10 mouse cellular contexts compared by ENCODE assay signal in the genomic region with DNA sequence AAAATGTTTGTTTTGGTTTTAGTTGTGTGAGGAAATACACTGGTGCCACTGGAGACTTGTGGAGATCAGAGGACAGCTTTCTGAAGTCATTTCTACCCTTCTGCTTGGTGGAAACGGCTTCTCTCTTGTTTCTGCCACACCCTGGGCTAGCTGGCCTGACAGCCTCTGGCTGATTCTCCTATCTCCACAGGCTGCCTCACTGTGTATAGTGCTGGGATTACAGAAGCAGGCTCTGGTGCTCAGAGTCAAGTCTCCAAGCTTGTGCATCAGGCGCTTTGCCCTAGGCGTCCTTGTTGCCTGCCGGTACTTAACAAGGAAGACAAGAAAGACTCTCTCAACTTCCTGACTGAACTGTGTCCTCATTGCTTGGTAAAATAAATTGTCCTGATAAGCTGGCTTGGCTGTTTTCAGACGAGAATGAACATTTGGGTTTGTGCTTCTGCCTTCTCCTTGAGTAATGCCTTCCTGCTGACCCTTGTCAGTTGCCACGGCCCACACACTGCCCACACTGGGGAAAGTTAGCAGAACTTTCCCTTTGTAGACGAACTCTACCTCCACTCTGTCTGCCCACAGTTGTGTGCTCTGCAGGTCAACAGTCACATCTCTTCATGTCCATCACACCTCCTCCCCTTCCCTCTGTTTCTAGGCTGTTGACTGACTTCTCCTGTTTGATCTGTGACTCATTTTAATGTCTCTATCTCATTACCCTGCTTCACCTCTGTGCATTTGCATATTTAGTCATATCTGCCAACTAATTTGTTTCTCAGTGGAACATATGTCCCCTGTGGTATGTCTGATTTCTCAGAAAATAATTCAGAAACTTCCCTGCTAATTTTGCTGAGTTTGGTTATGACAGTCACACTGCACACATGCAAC. TPM values are rescaled to one million over a fixed set of nuclear protein-coding genes. Genes with fewer than 3 reads are reported as not detected.
DNase-seq lines count a peak whose midpoint lies in the region; ATAC-seq and TF ChIP-seq lines count a peak whose summit lies in the region.
"Had no signal": no experiment of that assay in that cellular context is flagged by ENCODE, and none has a peak within 500 bp of the region (broad histone marks: within the 10 kb centered on the region; RNA-seq: fewer than 3 reads in every experiment).

No protein-coding gene starts in this region.

- peak overlapping the region; percentile 54 for H3K4me2 ChIP-seq in heart, postnatal 0 days (ENCODE audit: low read depth, low read length)
- H3K4me2 ChIP-seq in liver, embryonic 14.5 days (ENCODE audit: low read depth) = 0 out of 2 replicates have a peak overlapping the region, but pooled peaks have one; percentile 13
- peak overlapping the region; percentile 4 for H3K4me2 ChIP-seq in stomach, postnatal 0 days (replicated peaks; ENCODE audit: low read depth)

- H3K4me3 ChIP-seq in spleen, adult 2 months (ENCODE audit: extremely low read depth, insufficient read depth, insufficient read length) = peak overlapping the region; percentile 72
- H3K4me3 ChIP-seq in heart, postnatal 0 days (ENCODE audit: low read depth, low read length) = peak overlapping the region; percentile 40
- H3K4me3 ChIP-seq in liver, embryonic 14.5 days (ENCODE audit: insufficient read depth in 1 of 2, low read depth in 2 of 2, low read length in 2 of 2) = no peak overlapping the region
- no peak overlapping the region for H3K4me3 ChIP-seq in stomach, postnatal 0 days (ENCODE audit: low read depth, low read length)

- no peak for TF ChIP-seq EP300 in heart, postnatal 0 days (IDR thresholded peaks at IDR 0.05; ENCODE audit: low read depth)
- no peak for TF ChIP-seq EP300 in liver, embryonic 14.5 days (IDR thresholded peaks at IDR 0.05; ENCODE audit: low read depth)
- TF ChIP-seq EP300 in stomach, postnatal 0 days (optimal IDR thresholded peaks at IDR 0.05) = no peak

- H3K4me1 ChIP-seq in spleen, adult 2 months (ENCODE audit: control insufficient read depth, insufficient read depth, insufficient read length) = peaks cover 16% of the 10 kb centered on the region
- peaks cover 5% of the 10 kb centered on the region; the same call in 1 of the 2 replicates for H3K4me1 ChIP-seq in heart, postnatal 0 days (ENCODE audit: control insufficient read depth, insufficient read depth)
- H3K4me1 ChIP-seq in liver, embryonic 14.5 days (replicated peaks; ENCODE audit: control insufficient read depth in 2 of 2, insufficient read depth in 2 of 2, low read length in 1 of 2) = peaks cover 0 to 12% of the 10 kb centered on the region in 2 experiments; a peak in 2 of 4 replicates
- H3K4me1 ChIP-seq in stomach, postnatal 0 days (replicated peaks; ENCODE audit: control insufficient read depth, insufficient read depth) = no peaks in the 10 kb centered on the region; the same call in 1 of the 2 replicates

- H3K36me3 ChIP-seq in spleen, adult 2 months (ENCODE audit: control insufficient read depth, insufficient read depth, low read length) = peaks cover 10% of the 10 kb centered on the region
- no peaks in the 10 kb centered on the region for H3K36me3 ChIP-seq in heart, postnatal 0 days (replicated peaks; ENCODE audit: control insufficient read depth, insufficient read depth, low read length)
- no peaks in the 10 kb centered on the region for H3K36me3 ChIP-seq in liver, embryonic 14.5 days (replicated peaks; ENCODE audit: control insufficient read depth, insufficient read depth, low read depth)
- no peaks in the 10 kb centered on the region for H3K36me3 ChIP-seq in stomach, postnatal 0 days (ENCODE audit: control insufficient read depth, insufficient read depth, low read length)

- WGBS in spleen, adult 2 months = 13% methylated on average over 7 of the region's 7 CpGs
- 32% methylated on average over 7 of the region's 7 CpGs for WGBS in heart, postnatal 0 days
- 26% methylated on average over 7 of the region's 7 CpGs for WGBS in liver, embryonic 14.5 days (ENCODE audit: insufficient replicate concordance)
- WGBS in stomach, postnatal 0 days = 35% methylated on average over 7 of the region's 7 CpGs

- peak in 1 of 2 experiments; percentile 33 for DNase-seq in spleen, adult 2 months (ENCODE audit: low read depth in 1 of 2, low spot score in 2 of 2)
- DNase-seq in spleen, postnatal 4 days (ENCODE audit: low spot score in 2 of 2) = no peak
- DNase-seq in heart, postnatal 0 days (ENCODE audit: low spot score) = no peak
- DNase-seq in liver, embryonic 14.5 days (ENCODE audit: low read depth in 3 of 3, low spot score in 3 of 3) = no peak
- DNase-seq in stomach, postnatal 0 days (ENCODE audit: low spot score) = no peak
- DNase-seq in neural tube, embryonic 10.5 days (ENCODE audit: extremely low spot score, low spot score) = no peak
- no peak for DNase-seq in frontal cortex, adult 2 months (ENCODE audit: extremely low spot score in 1 of 2, low spot score in 1 of 2)
- no peak for DNase-seq in Muller cell, postnatal 12 days (ENCODE audit: inconsistent ontology term)
- DNase-seq: cerebellum, adult 11-12 months had no signal

- ATAC-seq in heart, postnatal 0 days (ENCODE audit: insufficient read depth, low read depth) = no peak
- no peak for ATAC-seq in liver, embryonic 14.5 days (ENCODE audit: insufficient read depth)
- ATAC-seq in stomach, postnatal 0 days (ENCODE audit: low FRiP score, low TSS enrichment) = peak; percentile 50
- ATAC-seq: Patski had no signal

- H3K27ac ChIP-seq in spleen, adult 2 months (ENCODE audit: insufficient read depth, low read length) = peak overlapping the region; percentile 98
- peak overlapping the region; percentile 89 for H3K27ac ChIP-seq in heart, postnatal 0 days (ENCODE audit: low read depth)
- H3K27ac ChIP-seq in liver, embryonic 14.5 days = no peak overlapping the region
- H3K27ac ChIP-seq in stomach, postnatal 0 days (replicated peaks) = peak overlapping the region; percentile 71

- no peak for TF ChIP-seq CTCF in spleen, adult 2 months (IDR thresholded peaks at IDR 0.05; ENCODE audit: extremely low read depth, insufficient read depth, insufficient read length, insufficient replicate concordance)
- no peak for TF ChIP-seq CTCF in heart, postnatal 0 days (IDR thresholded peaks at IDR 0.05; ENCODE audit: low read depth)
- TF ChIP-seq CTCF in liver, embryonic 14.5 days (IDR thresholded peaks at IDR 0.05; ENCODE audit: low read depth) = no peak
- TF ChIP-seq CTCF in stomach, postnatal 0 days (IDR thresholded peaks at IDR 0.05; ENCODE audit: low read depth) = no peak

- H3K9ac ChIP-seq in heart, postnatal 0 days (replicated peaks; ENCODE audit: low read depth, low read length) = peak overlapping the region; percentile 28; the same call in 1 of the 2 replicates
- no peak overlapping the region for H3K9ac ChIP-seq in liver, embryonic 14.5 days (replicated peaks)
- H3K9ac ChIP-seq in stomach, postnatal 0 days (ENCODE audit: low read length) = no peak overlapping the region

- TF ChIP-seq POLR2A in spleen, adult 2 months (IDR thresholded peaks at IDR 0.05; ENCODE audit: low read depth, low read length) = peak; percentile 92

- no peaks in the 10 kb centered on the region for H3K9me3 ChIP-seq in heart, postnatal 0 days (replicated peaks; ENCODE audit: control insufficient read depth, low read length)
- H3K9me3 ChIP-seq in liver, embryonic 14.5 days (ENCODE audit: control insufficient read depth, low read length) = no peaks in the 10 kb centered on the region
- no peaks in the 10 kb centered on the region for H3K9me3 ChIP-seq in stomach, postnatal 0 days (ENCODE audit: control insufficient read depth, low read length)

- H3K27me3 ChIP-seq in spleen, adult 2 months (ENCODE audit: control insufficient read depth, insufficient read depth, low read length) = no peaks in the 10 kb centered on the region
- H3K27me3 ChIP-seq in heart, postnatal 0 days (ENCODE audit: control insufficient read depth, insufficient read depth, low read length) = peaks cover 16% of the 10 kb centered on the region
- no peaks in the 10 kb centered on the region for H3K27me3 ChIP-seq in liver, embryonic 14.5 days (ENCODE audit: control insufficient read depth, insufficient read depth, low read length)
- no peaks in the 10 kb centered on the region for H3K27me3 ChIP-seq in stomach, postnatal 0 days (ENCODE audit: control insufficient read depth, insufficient read depth, low read length)

RNA-seq across cellular contexts. Expression of gene Gimap5, which starts 1.3 kb away (rescaled TPM):
- polyA plus RNA-seq in spleen, adult 2 months (2012; rRNA removed) = 74.0 and 90.0 TPM in 2 replicates
- total RNA-seq in heart, postnatal 0 days (2014; rRNA removed; ENCODE audit: low replicate concordance) = 8.4 and 46.7 TPM in 2 replicates
- polyA plus RNA-seq in heart, postnatal 0 days (2015; fragmentation: Nextera tagmentation; extraction: Ambion mirVana) = 8.4 and 12.2 TPM in 2 replicates
- polyA plus RNA-seq in liver, embryonic 14.5 days (2012; rRNA removed) = 1.8 and 1.9 TPM in 2 replicates
- 2.1 and 2.7 TPM in 2 replicates for polyA plus RNA-seq in liver, embryonic 14.5 days (2014; fragmentation: Nextera tagmentation; extraction: Ambion mirVana)
- polyA plus RNA-seq in stomach, postnatal 0 days (2015; fragmentation: Nextera tagmentation; extraction: Ambion mirVana) = 5.4 and 6.1 TPM in 2 replicates
- polyA plus RNA-seq in frontal cortex, adult 2 months (2012; rRNA removed) = 0.67 and 0.82 TPM in 2 replicates
- polyA plus RNA-seq: Patski had no signal

RNA-seq across cellular contexts. Expression of gene Gimap1, which starts 8.5 kb away (rescaled TPM):
- polyA plus RNA-seq in spleen, adult 2 months (2012; rRNA removed) = 94.4 and 103 TPM in 2 replicates
- 14.5 and 19.7 TPM in 2 replicates for total RNA-seq in heart, postnatal 0 days (2014; rRNA removed; ENCODE audit: low replicate concordance)
- 22.7 and 23.1 TPM in 2 replicates for polyA plus RNA-seq in heart, postnatal 0 days (2015; fragmentation: Nextera tagmentation; extraction: Ambion mirVana)
- polyA plus RNA-seq in liver, embryonic 14.5 days (2012; rRNA removed) = 1.1 and 1.8 TPM in 2 replicates
- 3.2 and 5.5 TPM in 2 replicates for polyA plus RNA-seq in liver, embryonic 14.5 days (2014; fragmentation: Nextera tagmentation; extraction: Ambion mirVana)
- polyA plus RNA-seq in stomach, postnatal 0 days (2015; fragmentation: Nextera tagmentation; extraction: Ambion mirVana) = 7.2 and 7.8 TPM in 2 replicates
- polyA plus RNA-seq in frontal cortex, adult 2 months (2012; rRNA removed) = 1.6 TPM in 2 replicates

RNA-seq across cellular contexts. Expression of gene Gimap3, which starts 23.3 kb away (rescaled TPM):
- polyA plus RNA-seq in spleen, adult 2 months (2012; rRNA removed) = 140 and 150 TPM in 2 replicates
- total RNA-seq in heart, postnatal 0 days (2014; rRNA removed; ENCODE audit: low replicate concordance) = not detected in 2 replicates
- 0.08 TPM in 1 of 2 replicates, not detected in the other for polyA plus RNA-seq in heart, postnatal 0 days (2015; fragmentation: Nextera tagmentation; extraction: Ambion mirVana)
- polyA plus RNA-seq in liver, embryonic 14.5 days (2012; rRNA removed) = 0.05 and 0.06 TPM in 2 replicates
- not detected in 2 replicates for polyA plus RNA-seq in liver, embryonic 14.5 days (2014; fragmentation: Nextera tagmentation; extraction: Ambion mirVana)
- polyA plus RNA-seq in stomach, postnatal 0 days (2015; fragmentation: Nextera tagmentation; extraction: Ambion mirVana) = 0.07 and 0.10 TPM in 2 replicates
- polyA plus RNA-seq in frontal cortex, adult 2 months (2012; rRNA removed) = 0.28 and 0.34 TPM in 2 replicates
- polyA plus RNA-seq: Patski had no signal

RNA-seq across cellular contexts. Expression of gene Gimap7, which starts 28.9 kb away (rescaled TPM):
- polyA plus RNA-seq in spleen, adult 2 months (2012; rRNA removed) = 9.5 and 11.6 TPM in 2 replicates
- total RNA-seq in heart, postnatal 0 days (2014; rRNA removed; ENCODE audit: low replicate concordance) = not detected in 2 replicates
- polyA plus RNA-seq in heart, postnatal 0 days (2015; fragmentation: Nextera tagmentation; extraction: Ambion mirVana) = not detected in 2 replicates
- 0.06 TPM in 1 of 2 replicates, not detected in the other for polyA plus RNA-seq in liver, embryonic 14.5 days (2012; rRNA removed)
- polyA plus RNA-seq in liver, embryonic 14.5 days (2014; fragmentation: Nextera tagmentation; extraction: Ambion mirVana) = 0.10 TPM in 1 of 2 replicates, not detected in the other
- polyA plus RNA-seq in stomach, postnatal 0 days (2015; fragmentation: Nextera tagmentation; extraction: Ambion mirVana) = not detected in 2 replicates
- polyA plus RNA-seq in frontal cortex, adult 2 months (2012; rRNA removed) = not detected in 2 replicates
- polyA plus RNA-seq: Patski had no signal

RNA-seq across cellular contexts. Expression of gene Gm28053, which starts 28.9 kb away (rescaled TPM):
- 0.43 and 0.82 TPM in 2 replicates for polyA plus RNA-seq in spleen, adult 2 months (2012; rRNA removed)
- total RNA-seq in heart, postnatal 0 days (2014; rRNA removed; ENCODE audit: low replicate concordance) = not detected in 2 replicates
- 3.0 and 4.1 TPM in 2 replicates for polyA plus RNA-seq in heart, postnatal 0 days (2015; fragmentation: Nextera tagmentation; extraction: Ambion mirVana)
- polyA plus RNA-seq in liver, embryonic 14.5 days (2012; rRNA removed) = 0.39 TPM in 1 of 2 replicates, not detected in the other
- 0.48 and 1.0 TPM in 2 replicates for polyA plus RNA-seq in liver, embryonic 14.5 days (2014; fragmentation: Nextera tagmentation; extraction: Ambion mirVana)
- 0.59 TPM in 1 of 2 replicates, not detected in the other for polyA plus RNA-seq in stomach, postnatal 0 days (2015; fragmentation: Nextera tagmentation; extraction: Ambion mirVana)
- 0.54 and 2.1 TPM in 2 replicates for polyA plus RNA-seq in frontal cortex, adult 2 months (2012; rRNA removed)
- polyA plus RNA-seq: Patski had no signal

Comparison
In these comparisons a context has a peak if more than half of its experiments do, and no peak if none do; other contexts are left out.
1. H3K4me3 ChIP-seq: peak in spleen, adult 2 months (single experiment) and heart, postnatal 0 days (single experiment); none in liver, embryonic 14.5 days (0 of 2) and stomach, postnatal 0 days (single experiment).
2. H3K4me2 ChIP-seq: peak in every context shown above with its lines; median percentile 54 in heart, postnatal 0 days; 13 in liver, embryonic 14.5 days; 4 in stomach, postnatal 0 days.
3. RNA of gene Gimap3, which starts 23.3 kb away (polyA plus RNA-seq): 140 to 150 TPM in spleen, adult 2 months; 0.28 to 0.34 TPM in frontal cortex, adult 2 months, 0.07 to 0.10 TPM in stomach, postnatal 0 days, 0.05 to 0.06 TPM in liver, embryonic 14.5 days and 0.08 TPM in heart, postnatal 0 days; every median in the first group is over 100 times any median in the second.